Mouse (Mus musculus) embryonic fibroblast, embryonic 13.5 days (primary cell): ENCODE measurements around the gene Hnrnpu.

Experiments
- CTCF ChIP-seq: IDR thresholded peaks from 2 replicates; pipeline ENCODE4 v1.5.1; 2011; ENCODE audit warnings: mild to moderate bottlenecking, control low read depth, low read length, moderate library complexity, borderline replicate concordance; ENCODE audit not compliant: insufficient read depth
- POLR2A ChIP-seq: IDR thresholded peaks from 2 replicates; pipeline ENCODE4 v1.6.1; 2011; ENCODE audit warnings: low read depth, mild to moderate bottlenecking, control low read depth, low read length, moderate library complexity

- TF ChIP-seq POLR2A = no peak
- no peak for TF ChIP-seq CTCF
These were observed 7.7 kb downstream of the Hnrnpu start for GRCm38 (mm10) chr1:178329946-178330345.
